Mouse (Mus musculus): ENCODE results near the gene Kcnq4. TPM values are rescaled to one million over a fixed set of nuclear protein-coding genes. Genes with fewer than 3 reads are reported as not detected.

Gene Kcnq4
- polyA plus RNA-seq, 1 experiment = 4.9 TPM

DNA sequence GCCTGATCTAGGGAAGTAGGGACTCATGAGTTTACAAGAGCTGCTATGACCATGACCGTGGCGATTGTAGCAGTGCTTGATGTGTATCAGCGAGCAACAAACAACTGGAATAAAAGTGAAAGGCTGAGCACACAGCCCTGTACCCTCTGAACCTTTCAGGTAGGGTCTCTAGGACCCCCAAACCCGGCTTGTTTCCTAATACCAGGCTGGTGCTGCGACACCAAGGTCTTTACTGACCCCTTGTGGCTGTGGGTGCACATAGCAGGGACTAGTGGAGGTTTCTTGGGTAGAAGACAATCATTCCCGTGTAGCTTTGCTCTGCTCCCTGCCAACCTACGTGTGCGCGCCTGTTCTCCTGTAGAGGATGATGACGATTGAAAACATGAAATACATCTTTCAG lies 66.2 kb downstream of the Kcnq4 start:
- no peak for DNase-seq (ENCODE audit: low read depth, low spot score)
- 49% methylated on average over 10 of the region's 10 CpGs for WGBS

DNA sequence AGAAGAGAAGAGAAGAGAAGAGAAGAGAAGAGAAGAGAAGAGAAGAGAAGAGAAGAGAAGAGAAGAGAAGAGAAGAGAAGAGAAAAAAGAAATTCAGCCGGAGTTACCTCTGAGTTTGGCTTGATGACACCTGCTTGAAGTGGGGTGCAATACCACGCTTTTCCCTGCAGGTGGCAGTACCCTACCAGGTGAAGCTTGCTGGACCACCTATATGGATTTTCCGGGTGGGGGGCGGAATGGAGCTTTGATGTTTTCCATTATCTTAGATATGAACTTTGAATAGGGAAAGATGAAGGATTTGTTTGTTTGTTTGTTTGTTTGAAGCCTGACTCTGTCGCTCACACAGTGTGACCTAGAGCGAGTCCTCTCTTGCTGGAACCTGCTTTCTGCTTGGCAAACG lies 67.5 kb downstream of the Kcnq4 start:
- WGBS = 45% methylated on average over 7 of the region's 7 CpGs
- no peak for DNase-seq (ENCODE audit: low read depth, low spot score)

DNA sequence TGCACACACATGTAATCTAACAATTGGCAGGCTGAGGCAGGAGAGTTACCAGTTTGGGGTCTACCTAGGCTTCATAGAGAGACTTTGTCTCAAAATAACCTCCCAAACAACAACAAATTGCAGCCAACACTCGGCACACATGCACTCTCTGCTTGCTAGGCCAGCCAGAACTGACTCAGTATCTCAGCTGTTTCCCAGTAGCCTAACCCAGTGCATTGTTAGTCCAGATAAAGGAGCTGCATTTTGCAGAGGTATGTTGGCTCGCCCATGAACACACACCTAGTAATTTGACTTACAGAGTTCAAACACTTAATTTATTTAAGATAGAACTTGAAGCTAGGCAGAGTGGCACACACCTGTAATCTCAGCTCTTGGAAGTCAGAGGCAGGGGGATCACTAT lies 72.8 kb downstream of the Kcnq4 start:
- WGBS = 51% methylated on average over 2 of the region's 2 CpGs
- DNase-seq (ENCODE audit: low read depth, low spot score) = no peak

GRCm38 (mm10) chr4:120674775-120675451 lies 73.5 kb downstream of the Kcnq4 start:
- DNase-seq (ENCODE audit: low read depth, low spot score) = no peak
- 75% methylated on average over 8 of the region's 8 CpGs for WGBS

DNA sequence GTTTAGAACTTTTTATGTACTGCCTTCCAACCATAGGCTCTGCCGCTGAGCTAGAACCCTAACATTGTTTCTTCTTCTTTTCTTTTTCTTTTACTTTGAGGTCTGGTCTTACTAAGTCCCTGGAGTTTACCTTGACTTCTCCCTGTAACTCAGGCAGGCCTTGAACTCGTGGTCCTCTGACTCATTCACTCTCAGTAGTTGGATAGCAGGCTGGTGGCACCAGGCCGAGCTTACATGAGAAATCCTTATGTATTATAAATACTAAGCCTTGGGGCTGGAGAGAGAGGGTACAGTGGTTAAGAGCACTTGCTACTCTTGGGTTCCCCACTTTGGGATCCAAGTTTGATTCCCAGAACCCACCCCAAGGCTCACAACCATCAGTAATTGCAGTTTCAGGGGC lies 74.8 kb downstream of the Kcnq4 start:
- WGBS = 84% methylated on average over 3 of the region's 3 CpGs

DNA sequence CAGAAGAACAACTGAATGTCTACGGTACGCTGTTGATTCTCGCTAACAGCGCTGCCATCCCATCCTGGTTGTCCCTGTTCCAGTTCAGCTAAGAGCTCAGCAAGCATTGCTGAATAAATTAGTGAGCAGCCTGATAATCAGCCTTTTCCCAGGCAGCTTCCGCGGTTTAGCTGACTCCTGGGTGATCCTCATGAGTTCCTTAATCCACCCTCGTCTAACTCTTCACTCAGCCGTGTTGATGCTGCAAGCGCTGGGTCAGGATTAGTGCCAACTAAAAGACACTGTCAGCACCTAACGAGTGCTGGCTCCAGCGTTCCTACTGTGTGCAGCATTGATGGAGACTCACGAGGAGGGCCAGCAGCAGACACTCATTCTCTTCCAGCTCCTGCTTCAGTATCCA lies 77.4 kb downstream of the Kcnq4 start:
- DNase-seq (ENCODE audit: low read depth, low spot score) = no peak
- 66% methylated on average over 12 of the region's 12 CpGs for WGBS

More for the DNA sequence above, 74.8 kb downstream of the Kcnq4 start:
- no peak for DNase-seq (ENCODE audit: low read depth, low spot score)

- no peak for DNase-seq (ENCODE audit: low read depth, low spot score)
- WGBS = 79% methylated on average over 5 of the region's 5 CpGs
These were observed 78.8 kb downstream of the Kcnq4 start for GRCm38 (mm10) chr4:120669585-120669984.

DNA sequence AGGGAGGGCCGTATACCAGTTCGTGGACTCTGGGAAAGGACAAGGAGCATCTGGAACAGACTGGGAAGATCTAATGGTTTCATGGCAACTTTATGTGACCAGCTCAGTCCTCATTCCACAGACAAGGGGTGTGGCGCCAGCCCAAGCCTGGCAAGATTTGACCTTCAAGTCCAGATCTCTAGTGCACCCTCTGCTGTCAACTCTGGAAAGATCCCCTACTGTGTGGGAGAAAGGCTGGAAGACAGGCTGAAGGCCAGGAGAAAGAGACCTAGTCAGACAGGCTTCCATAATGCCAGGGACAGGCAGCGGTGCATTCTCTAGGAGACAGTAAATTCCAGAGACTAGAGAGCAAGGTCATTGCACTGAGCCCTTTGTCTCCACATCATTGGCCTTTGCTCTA lies 79.9 kb downstream of the Kcnq4 start:
- no peak for DNase-seq (ENCODE audit: low read depth, low spot score)
- WGBS = 76% methylated on average over 4 of the region's 4 CpGs

DNA sequence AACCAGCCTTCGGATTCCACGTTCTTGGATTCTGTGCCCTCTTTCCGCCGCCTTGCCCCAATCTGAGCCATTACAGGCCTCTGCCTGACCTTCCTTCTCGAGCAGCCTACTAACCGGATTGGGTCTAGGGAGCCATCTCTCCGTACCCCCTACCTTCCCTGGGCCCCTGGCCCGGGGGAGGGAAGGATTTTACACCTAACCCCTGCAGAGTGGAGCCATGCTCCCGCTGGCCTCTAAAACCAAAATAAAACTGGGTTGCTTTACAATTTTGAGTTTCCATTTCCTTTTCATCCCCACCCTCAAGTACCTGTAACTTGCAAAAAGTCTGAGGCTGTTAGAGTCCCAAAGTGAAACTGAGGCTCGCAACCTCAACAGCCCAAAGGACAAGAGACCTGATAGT lies 80.9 kb downstream of the Kcnq4 start:
- DNase-seq (ENCODE audit: low read depth, low spot score) = no peak
- 25% methylated on average over 10 of the region's 10 CpGs for WGBS

GRCm38 (mm10) chr4:120667045-120667501 lies 81.3 kb downstream of the Kcnq4 start:
- no peak for DNase-seq (ENCODE audit: low read depth, low spot score)
- under 1% methylated on average over 50 of the region's 50 CpGs for WGBS

- DNase-seq (ENCODE audit: low read depth, low spot score) = peak; percentile 98
- 1% methylated on average over 50 of the region's 50 CpGs for WGBS
These were observed 81.9 kb downstream of the Kcnq4 start, which contains the start of gene Cited4 for GRCm38 (mm10) chr4:120666358-120667024. Cited4 (plus strand) TSS chr4:120666572.

DNA sequence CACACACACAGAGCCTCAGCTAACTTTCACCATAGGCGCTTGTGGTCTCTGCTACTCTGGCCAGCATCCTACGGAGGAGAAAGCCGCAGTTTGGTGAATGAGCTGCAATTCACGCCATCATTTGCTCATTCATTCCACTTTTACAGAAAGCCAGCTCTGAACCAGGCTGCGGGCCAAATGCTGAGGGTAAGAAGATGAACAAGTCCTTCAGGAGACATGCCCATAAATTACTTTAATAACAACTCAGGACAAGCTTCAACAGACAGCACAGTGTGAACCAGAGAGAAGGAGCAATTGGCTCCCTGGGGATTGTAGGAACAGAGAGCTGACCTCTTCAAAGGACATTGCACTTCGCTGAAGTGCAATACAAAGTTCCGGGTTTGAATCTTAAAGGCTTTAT lies 82.6 kb downstream of the Kcnq4 start:
- no peak for DNase-seq (ENCODE audit: low read depth, low spot score)
- 51% methylated on average over 7 of the region's 7 CpGs for WGBS

DNA sequence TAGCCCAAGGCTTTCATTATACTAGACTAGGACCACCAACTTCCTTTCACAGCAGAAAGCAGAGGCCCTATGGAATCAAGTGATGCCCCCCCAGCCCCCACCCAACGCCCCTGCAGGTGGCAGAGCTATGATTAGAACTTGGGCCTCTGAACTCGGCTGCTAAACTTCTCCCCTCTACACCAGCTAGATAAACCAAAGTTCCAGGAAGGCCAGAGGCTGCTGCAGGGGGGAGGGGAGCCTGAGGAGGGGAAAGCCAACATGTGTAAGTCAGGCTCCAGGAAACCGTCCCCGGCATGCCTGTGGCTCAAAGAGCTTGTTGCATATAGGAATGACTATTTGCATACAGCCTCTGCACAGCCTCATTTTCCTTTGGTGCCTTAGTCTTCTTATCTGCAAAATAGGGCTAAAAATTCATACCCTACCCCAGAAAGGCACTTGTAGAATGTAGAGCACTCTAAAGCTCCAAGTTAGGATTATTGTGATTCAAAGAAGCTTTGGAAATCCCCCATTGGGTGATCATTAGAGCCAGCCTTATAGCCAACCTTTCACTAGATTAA lies 83.2 kb downstream of the Kcnq4 start:
- WGBS = 86% methylated on average over 4 of the region's 4 CpGs
- DNase-seq (ENCODE audit: low read depth, low spot score) = no peak

DNA sequence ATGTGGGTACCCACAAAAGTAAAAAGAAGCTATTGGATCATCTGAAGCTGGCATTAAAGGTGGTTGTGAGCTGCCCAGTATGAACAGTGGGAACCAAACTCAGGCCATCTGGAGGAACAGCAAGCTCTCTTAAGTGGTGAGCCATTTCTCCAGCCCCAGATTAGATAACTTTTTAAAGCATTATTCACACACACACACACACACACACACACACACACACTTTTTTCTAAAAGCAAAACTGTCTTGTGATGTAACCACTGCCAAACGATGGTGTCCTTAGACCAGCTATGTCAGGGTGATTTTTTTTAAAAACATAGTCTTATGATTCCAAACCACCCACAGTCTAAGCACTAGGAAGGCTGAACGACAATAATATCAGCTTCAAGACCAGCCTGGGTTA lies 83.8 kb downstream of the Kcnq4 start:
- WGBS = 83% methylated on average over 2 of the region's 2 CpGs
- DNase-seq (ENCODE audit: low read depth, low spot score) = no peak

DNA sequence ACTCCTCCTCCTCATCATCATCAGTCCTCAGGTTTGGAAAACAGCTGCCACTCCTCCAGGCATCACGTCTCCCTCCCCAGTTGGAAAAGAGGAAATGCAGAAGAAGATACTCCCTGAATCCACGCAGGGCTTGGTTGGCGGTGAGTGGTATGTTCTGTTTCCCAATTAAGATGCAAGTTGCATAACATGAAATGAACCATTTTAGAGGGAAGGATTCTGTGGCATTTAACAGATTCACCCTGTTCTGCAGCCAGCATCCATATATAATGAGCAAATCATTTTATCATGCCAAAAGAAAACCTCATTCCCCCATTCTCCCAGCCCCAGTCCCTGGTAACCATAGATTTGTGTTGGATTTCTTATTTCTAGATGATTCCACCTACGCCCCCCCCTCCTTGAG lies 87.9 kb downstream of the Kcnq4 start:
- 81% methylated on average over 4 of the region's 4 CpGs for WGBS
- DNase-seq (ENCODE audit: low read depth, low spot score) = no peak

- 78% methylated on average over 8 of the region's 8 CpGs for WGBS
- no peak for DNase-seq (ENCODE audit: low read depth, low spot score)
These were observed 92.5 kb downstream of the Kcnq4 start for GRCm38 (mm10) chr4:120655898-120656297.

DNA sequence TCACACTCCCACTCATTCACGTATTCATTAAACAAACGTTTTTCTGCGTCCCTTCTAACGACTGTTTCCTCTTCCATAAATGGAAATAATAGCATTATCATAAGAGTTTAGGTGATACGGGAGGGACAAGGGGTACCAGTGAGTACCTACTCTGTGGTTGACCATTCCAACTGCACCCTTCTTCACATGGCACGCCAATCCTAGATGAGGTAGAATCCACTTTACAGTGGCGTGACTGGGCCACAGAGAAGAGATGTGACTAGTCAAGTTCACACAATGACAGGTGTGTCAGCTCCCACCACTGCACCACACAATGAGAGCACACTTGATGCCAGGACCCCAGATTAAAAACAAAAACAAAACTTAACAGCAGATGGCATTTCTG lies 98.2 kb downstream of the Kcnq4 start:
- no peak for DNase-seq (ENCODE audit: low read depth, low spot score)
- WGBS = 26% methylated on average over 7 of the region's 7 CpGs

- 6% methylated on average over 50 of the region's 55 CpGs for WGBS
- DNase-seq (ENCODE audit: low read depth, low spot score) = no peak
These were observed 98.8 kb downstream of the Kcnq4 start for GRCm38 (mm10) chr4:120649369-120650207.

Measured in large intestine, adult 2 months (tissue).